Mouse (Mus musculus) hindbrain, postnatal 0 days (tissue): ENCODE measurements around the gene She. TPM values are rescaled to one million over a fixed set of nuclear protein-coding genes. Genes with fewer than 3 reads are reported as not detected.
A peak's percentile ranks its signal among the peaks of the same experiment; 100 is the strongest.

Experiments used
- ATAC-seq: fragments of 200-750 bp; cut with Nextera tagmentation; 2 replicates; pipeline ENCODE4 v1.8.0; 2017; ENCODE audit warnings: mild to moderate bottlenecking, moderate TSS enrichment, moderate library complexity
- DNase-seq: peaks from one replicate; pipeline ENCODE4 v3.0.0-alpha.2; 2015; ENCODE audit warnings: low spot score
- H3K27ac ChIP-seq: fragments of 300-500 bp; sonication (generic); 2 replicates; pipeline ENCODE4 v1.5.1; 2014; ENCODE audit warnings: mild to moderate bottlenecking
- H3K27me3 ChIP-seq: fragments of 300-500 bp; sonication (generic); 2 replicates; pipeline ENCODE4 v1.6.1; 2014; ENCODE audit warnings: low read length, mixed read lengths; ENCODE audit not compliant: insufficient read depth
- H3K36me3 ChIP-seq: fragments of 300-500 bp; sonication (generic); 2 replicates; pipeline ENCODE4 v1.6.1; 2014; ENCODE audit warnings: low read length, mixed read lengths; ENCODE audit not compliant: insufficient read depth
- H3K4me1 ChIP-seq: fragments of 300-500 bp; sonication (generic); 2 replicates; pipeline ENCODE4 v1.6.1; 2014; ENCODE audit warnings: antibody characterized with exemption, low read length, mixed read lengths; ENCODE audit not compliant: insufficient read depth
- H3K4me2 ChIP-seq: fragments of 300-500 bp; sonication (generic); 2 replicates; pipeline ENCODE4 v1.6.1; 2014; ENCODE audit warnings: low read depth, mild to moderate bottlenecking, low read length, moderate library complexity, mixed read lengths
- H3K4me3 ChIP-seq: fragments of 300-500 bp; sonication (generic); 2 replicates; pipeline ENCODE4 v1.5.1; 2014; ENCODE audit warnings: low read length
- H3K9ac ChIP-seq: fragments of 300-500 bp; sonication (generic); replicated peaks from 2 replicates; pipeline ENCODE4 v1.6.1; 2014; ENCODE audit warnings: mild to moderate bottlenecking, low read length, moderate library complexity, mixed read lengths
- H3K9me3 ChIP-seq: fragments of 300-500 bp; sonication (generic); 2 replicates; pipeline ENCODE4 v1.6.1; 2016; ENCODE audit warnings: low read length, mixed read lengths
- CTCF ChIP-seq: IDR thresholded peaks from 2 replicates; pipeline ENCODE4 v1.5.1; 2016; ENCODE audit warnings: antibody characterized with exemption, control low read depth, low read depth
- WGBS: fragments of 180-500 bp; shearing (Covaris S2); extraction: QIAGEN DNeasy Blood & Tissue Kit; methylation state at CpG from one replicate; pipeline ENCODE4 v1.1.7; 2014; 5-methylcytosine and 5-hydroxymethylcytosine counted together
- polyA plus RNA-seq: library from polyadenylated mRNA; unstranded; fragments of >200 nt; fragmentation: Nextera tagmentation; extraction: Ambion mirVana; gene quantifications from 2 replicates; pipeline ENCODE4 v1.2.1, GENCODE M21; 2015
- total RNA-seq: library from RNA; depleted of rRNA; stranded (reverse); fragments of >200 nt; gene quantifications from 2 replicates; pipeline ENCODE4 v1.2.3, GENCODE M21; 2014

Gene She
- total and polyA plus RNA-seq, 2 experiments from 2014 or later: 1.1 to 1.9 TPM

DNA sequence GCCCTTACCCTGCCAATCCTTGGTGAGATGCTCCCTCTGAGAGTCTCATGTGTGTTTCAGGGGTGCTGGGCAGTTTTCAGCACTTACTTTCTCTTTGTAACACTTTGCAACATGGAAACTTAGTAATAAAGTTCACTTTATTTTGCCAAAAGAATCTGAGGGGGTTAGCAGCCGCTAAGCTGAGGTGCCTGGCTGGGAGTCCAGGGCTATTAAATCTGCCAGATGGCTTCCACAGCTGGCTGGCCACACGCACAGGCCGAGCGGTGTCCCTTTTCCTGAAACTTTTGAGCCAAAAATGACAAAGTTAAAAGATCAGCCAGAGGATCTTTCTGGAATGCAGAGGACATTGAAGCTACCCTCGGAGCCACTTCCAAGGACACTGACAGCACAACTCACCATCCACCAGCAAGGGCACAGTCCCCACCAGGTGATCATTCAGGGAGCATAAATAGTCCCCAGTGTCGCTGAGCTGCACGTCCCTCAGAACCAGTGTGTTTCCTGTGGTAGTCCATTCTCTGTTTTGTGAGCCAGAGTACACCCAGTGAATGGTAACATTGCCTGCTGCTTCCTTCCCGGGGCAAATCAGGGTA, 58.8 kb downstream of the She start:
- ATAC-seq (no peak), DNase-seq (no peak)
- H3K4me1 ChIP-seq: no peaks in the 10 kb centered on the region
- no peaks in the 10 kb centered on the region for H3K27me3 ChIP-seq
- H3K4me2 ChIP-seq: no peak overlapping the region
- no peak overlapping the region for H3K4me3 ChIP-seq
- H3K9me3 ChIP-seq: no peaks in the 10 kb centered on the region
- H3K27ac ChIP-seq: no peak overlapping the region
- no peaks in the 10 kb centered on the region for H3K36me3 ChIP-seq
- TF ChIP-seq CTCF: no peak
- H3K9ac ChIP-seq: no peak overlapping the region
- WGBS: 62% methylated on average over 8 of the region's 8 CpGs

DNA sequence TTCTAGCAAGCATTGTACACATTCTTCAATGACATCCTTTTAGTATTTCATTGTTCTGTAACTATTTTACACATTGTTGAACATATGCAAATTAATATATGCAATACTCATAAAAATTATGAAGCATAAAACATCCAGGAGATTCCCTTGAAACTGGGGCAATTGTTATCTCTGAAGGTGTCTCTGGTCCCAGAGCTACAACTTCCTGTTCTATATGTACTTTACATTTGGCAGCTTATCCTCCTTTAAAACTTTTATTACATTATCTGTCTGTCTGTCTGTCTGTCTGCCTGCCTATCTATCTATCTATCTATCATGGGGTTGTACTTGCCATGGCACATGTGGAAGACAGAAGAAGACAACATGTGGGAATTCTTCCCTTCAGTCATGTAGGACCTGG, 60.5 kb downstream of the She start:
- ATAC-seq (no peak), DNase-seq (no peak)
- H3K4me3 ChIP-seq: no peak overlapping the region
- no peak for TF ChIP-seq CTCF
- H3K9ac ChIP-seq: no peak overlapping the region
- no peak overlapping the region for H3K27ac ChIP-seq
- no peaks in the 10 kb centered on the region for H3K27me3 ChIP-seq
- no peaks in the 10 kb centered on the region for H3K36me3 ChIP-seq
- no peaks in the 10 kb centered on the region for H3K9me3 ChIP-seq
- H3K4me1 ChIP-seq: no peaks in the 10 kb centered on the region
- no peak overlapping the region for H3K4me2 ChIP-seq

DNA sequence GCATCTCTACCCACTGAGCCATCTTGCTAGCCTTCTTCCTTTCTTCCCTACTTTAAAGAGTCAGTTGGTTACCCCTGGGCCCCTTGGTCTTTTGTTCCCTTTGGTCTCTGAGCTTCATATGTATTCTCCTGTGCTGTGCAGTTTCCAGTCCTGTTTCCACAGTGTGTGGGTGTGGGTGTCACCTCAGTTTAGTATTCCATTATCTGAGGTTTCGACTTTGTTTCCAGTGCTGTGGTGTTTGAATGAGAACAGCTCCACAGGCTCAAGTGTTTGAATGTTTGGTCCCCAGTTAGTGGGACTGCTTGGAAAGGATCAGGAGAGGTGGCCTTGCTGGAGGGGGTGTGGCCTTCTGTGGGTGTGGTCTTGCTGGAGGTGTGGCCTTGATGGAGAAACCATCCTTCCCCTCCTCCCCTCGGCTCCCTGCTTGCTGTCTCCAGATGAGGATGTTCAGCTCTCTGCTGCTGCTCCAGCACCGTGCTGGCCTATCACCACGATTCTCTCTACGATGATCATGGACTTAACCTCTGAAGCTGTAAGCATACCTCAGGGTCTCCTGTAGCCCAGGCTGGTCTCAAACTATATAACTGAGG, 61.4 kb downstream of the She start:
- Histone ChIP-seq H3K4me2 (no peak overlapping the region), H3K27me3 (no peaks in the 10 kb centered on the region), H3K4me1 (no peaks in the 10 kb centered on the region), H3K36me3 (no peaks in the 10 kb centered on the region), H3K4me3 (no peak overlapping the region), H3K27ac (no peak overlapping the region), H3K9me3 (no peaks in the 10 kb centered on the region), H3K9ac (no peak overlapping the region)
- DNase-seq (no peak), ATAC-seq (no peak)
- 88% methylated on average over 5 of the region's 5 CpGs for WGBS
- no peak for TF ChIP-seq CTCF

- ATAC-seq: no peak
- no peak for DNase-seq
- H3K9me3 ChIP-seq: no peaks in the 10 kb centered on the region
- H3K9ac ChIP-seq: no peak overlapping the region
- no peak overlapping the region for H3K4me2 ChIP-seq
- H3K4me3 ChIP-seq: no peak overlapping the region
- no peaks in the 10 kb centered on the region for H3K4me1 ChIP-seq
- no peaks in the 10 kb centered on the region for H3K27me3 ChIP-seq
- no peaks in the 10 kb centered on the region for H3K36me3 ChIP-seq
- no peak for TF ChIP-seq CTCF
- no peak overlapping the region for H3K27ac ChIP-seq
- WGBS: 11% methylated on average over 5 of the region's 5 CpGs
Measured at GRCm38 (mm10) chr3:89896571-89896970, 65.4 kb downstream of the She start.

DNA sequence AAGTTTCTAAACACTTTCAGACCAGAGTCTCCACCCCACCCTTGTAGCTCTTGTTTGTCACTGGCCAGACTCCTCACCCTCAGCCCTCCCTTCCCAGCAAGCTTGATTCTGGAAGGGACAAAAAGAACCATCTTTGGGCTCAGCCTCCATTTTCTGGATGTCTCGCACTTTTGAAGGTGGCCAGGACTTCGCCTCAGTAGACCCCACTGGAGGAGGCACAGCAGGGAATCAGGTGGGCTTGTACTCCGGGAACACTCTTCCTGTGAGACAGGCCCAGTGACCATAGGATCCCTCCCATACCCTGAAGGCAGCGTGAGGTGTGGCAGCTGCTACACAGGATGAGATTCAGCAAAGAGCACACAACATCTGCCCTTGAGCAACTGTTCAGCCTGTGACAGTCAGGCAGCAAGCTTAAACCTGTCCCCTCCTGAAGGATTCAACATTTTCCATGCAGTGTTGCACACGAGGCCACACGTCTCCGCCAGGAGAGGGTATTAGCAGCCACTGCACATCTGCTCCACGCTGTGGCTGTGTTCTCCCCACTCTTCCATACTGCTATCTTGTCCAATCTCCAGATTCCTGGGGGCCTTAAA, 66.1 kb downstream of the She start:
- H3K4me3 ChIP-seq: no peak overlapping the region
- peak; percentile 50; the same call in 1 of the 2 replicates for ATAC-seq
- DNase-seq: peak; percentile 16
- no peaks in the 10 kb centered on the region for H3K27me3 ChIP-seq
- no peak overlapping the region for H3K9ac ChIP-seq
- no peak for TF ChIP-seq CTCF
- H3K27ac ChIP-seq: no peak overlapping the region
- H3K4me2 ChIP-seq: no peak overlapping the region
- H3K4me1 ChIP-seq: no peaks in the 10 kb centered on the region
- no peaks in the 10 kb centered on the region for H3K9me3 ChIP-seq
- no peaks in the 10 kb centered on the region for H3K36me3 ChIP-seq
- 63% methylated on average over 8 of the region's 8 CpGs for WGBS

- no peak for TF ChIP-seq CTCF
- no peak overlapping the region for H3K27ac ChIP-seq
- no peak for DNase-seq
- H3K36me3 ChIP-seq: no peaks in the 10 kb centered on the region
- WGBS: 70% methylated on average over 10 of the region's 10 CpGs
- H3K9me3 ChIP-seq: no peaks in the 10 kb centered on the region
- no peak overlapping the region for H3K9ac ChIP-seq
- ATAC-seq: no peak
- H3K27me3 ChIP-seq: no peaks in the 10 kb centered on the region
- no peak overlapping the region for H3K4me2 ChIP-seq
- H3K4me1 ChIP-seq: no peaks in the 10 kb centered on the region
- no peak overlapping the region for H3K4me3 ChIP-seq
Measured at GRCm38 (mm10) chr3:89898011-89898410, 66.8 kb downstream of the She start.

- H3K36me3 ChIP-seq: no peaks in the 10 kb centered on the region
- WGBS: 76% methylated on average over 5 of the region's 5 CpGs
- H3K9ac ChIP-seq: no peak overlapping the region
- H3K27me3 ChIP-seq: no peaks in the 10 kb centered on the region
- TF ChIP-seq CTCF: no peak
- no peak for ATAC-seq
- no peak overlapping the region for H3K4me2 ChIP-seq
- no peaks in the 10 kb centered on the region for H3K4me1 ChIP-seq
- no peak for DNase-seq
- H3K27ac ChIP-seq: no peak overlapping the region
- no peaks in the 10 kb centered on the region for H3K9me3 ChIP-seq
- H3K4me3 ChIP-seq: no peak overlapping the region
Measured at GRCm38 (mm10) chr3:89898870-89899510, 67.8 kb downstream of the She start.
